Mouse (Mus musculus) olfactory bulb, adult 2 months (tissue): Measurements from ENCODE around the gene Axdnd1.

ENCODE experiments used
- CTCF ChIP-seq: fragments of 200-500 bp; IDR thresholded peaks from 2 replicates; pipeline ENCODE4 v1.5.1; 2012; ENCODE audit warnings: low read depth, mild to moderate bottlenecking, low read length, moderate library complexity; ENCODE audit not compliant: insufficient read depth
- POLR2A ChIP-seq: fragments of 200-500 bp; IDR thresholded peaks from 2 replicates; pipeline ENCODE4 v1.6.1; 2012; ENCODE audit warnings: mild to moderate bottlenecking, low read depth, low read length, moderate library complexity; ENCODE audit not compliant: insufficient read depth

- TF ChIP-seq POLR2A (no peak), CTCF (no peak)
These were observed 55.2 kb downstream of the Axdnd1 start, which contains the start of gene Gm2000 for GRCm38 (mm10) chr1:156365740-156366139.
